Mouse (Mus musculus): ENCODE measurements around the gene Abhd17a. TPM values are rescaled to one million over a fixed set of nuclear protein-coding genes. Genes with fewer than 3 reads are reported as not detected.
A peak's percentile ranks its signal among the peaks of the same experiment; 100 is the strongest.

Gene Abhd17a
- polyA plus RNA-seq, 1 experiment from 2014 or later, result 83.0 TPM

DNA sequence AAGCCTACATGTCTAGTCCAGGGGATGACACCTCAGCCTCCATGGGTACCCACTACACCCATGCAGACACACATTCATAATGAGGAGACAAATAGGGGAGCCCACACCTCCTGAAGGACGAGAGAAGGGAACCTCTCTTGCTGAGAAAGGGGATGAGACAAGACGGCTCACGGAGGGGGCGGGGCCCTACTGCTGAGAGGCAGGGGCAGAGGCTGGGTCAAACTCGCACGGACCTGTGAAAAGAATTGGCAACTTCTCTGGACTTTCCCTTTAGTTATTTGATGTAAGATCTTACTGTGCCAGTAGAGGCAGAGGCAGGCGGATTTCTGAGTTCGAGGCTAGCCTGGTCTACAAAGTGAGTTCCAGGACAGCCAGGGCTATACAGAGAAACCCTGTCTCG lies 37.8 kb downstream of the Abhd17a start:
- H3K9ac ChIP-seq, result no peak overlapping the region
- H3K4me3 ChIP-seq, result no peak overlapping the region
- ATAC-seq (ENCODE audit: low FRiP score, low read depth), result no peak
- H3K27ac ChIP-seq, result no peak overlapping the region
- 66% methylated on average over 9 of the region's 9 CpGs for WGBS
- peaks cover 39% of the 10 kb centered on the region for H3K36me3 ChIP-seq
- H3K4me1 ChIP-seq, result no peaks in the 10 kb centered on the region
- H3K9me3 ChIP-seq, result no peaks in the 10 kb centered on the region
- H3K4me2 ChIP-seq (replicated peaks), result no peak overlapping the region
- no peaks in the 10 kb centered on the region for H3K27me3 ChIP-seq

DNA sequence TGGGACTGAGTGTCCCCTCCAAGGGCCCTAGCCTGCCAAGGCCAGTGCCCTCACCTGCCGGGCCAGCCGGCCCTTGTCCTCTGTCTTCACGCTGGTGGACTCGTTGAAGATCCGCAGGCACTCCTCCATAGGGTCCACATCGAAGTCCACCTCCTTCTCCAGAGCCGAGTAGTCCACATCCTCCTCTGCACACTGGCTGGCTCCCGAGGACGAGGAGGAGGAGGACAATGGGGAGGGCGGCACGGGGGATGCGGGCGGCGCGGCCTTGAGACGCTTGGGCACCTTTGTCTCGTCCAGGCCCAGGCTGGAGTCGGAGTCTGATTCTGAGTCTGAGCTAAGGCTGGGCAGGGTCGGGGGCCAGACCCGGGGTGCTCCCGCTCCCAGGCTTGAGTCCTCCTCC lies 40.9 kb downstream of the Abhd17a start:
- H3K4me2 ChIP-seq (replicated peaks), result no peak overlapping the region
- H3K36me3 ChIP-seq, result peaks cover 70% of the 10 kb centered on the region
- no peak overlapping the region for H3K9ac ChIP-seq
- H3K4me3 ChIP-seq, result no peak overlapping the region
- ATAC-seq (ENCODE audit: low FRiP score, low read depth), result no peak
- H3K4me1 ChIP-seq, result no peaks in the 10 kb centered on the region
- no peak overlapping the region for H3K27ac ChIP-seq
- H3K9me3 ChIP-seq, result no peaks in the 10 kb centered on the region
- H3K27me3 ChIP-seq, result no peaks in the 10 kb centered on the region
- WGBS, result 92% methylated on average over 21 of the region's 21 CpGs

DNA sequence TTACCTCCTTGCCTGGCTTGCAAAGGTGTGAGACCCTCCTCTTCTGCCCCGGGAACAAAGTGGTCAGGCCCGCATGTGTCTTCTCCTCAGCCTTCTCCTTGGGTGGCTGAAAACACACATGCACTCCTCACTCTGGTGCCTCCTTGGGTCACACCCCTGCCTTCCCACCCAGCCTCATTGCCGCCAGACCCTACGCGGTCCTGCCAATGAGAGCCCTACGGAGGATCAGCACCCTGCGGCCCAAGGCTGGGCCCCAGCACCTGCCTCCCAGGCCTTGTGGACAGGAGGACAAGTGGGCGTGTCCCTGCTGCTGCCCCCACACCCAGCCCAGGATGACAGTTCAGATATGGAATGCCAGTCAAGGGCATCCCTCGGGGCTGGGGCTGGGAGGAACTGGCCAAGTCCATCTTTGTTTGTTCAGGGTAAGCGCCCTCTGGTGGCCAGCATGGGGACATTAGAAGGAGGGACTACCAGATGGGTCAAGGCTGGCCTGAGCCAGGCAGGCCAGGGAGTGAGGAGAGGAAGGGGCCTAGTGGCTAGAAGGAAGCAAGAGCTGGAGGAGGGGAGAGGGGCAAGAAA lies 41.6 kb downstream of the Abhd17a start:
- Histone ChIP-seq H3K27ac (no peak overlapping the region), H3K36me3 (peaks cover 76% of the 10 kb centered on the region), H3K9me3 (no peaks in the 10 kb centered on the region), H3K27me3 (no peaks in the 10 kb centered on the region), H3K4me2 (replicated peaks) (no peak overlapping the region), H3K4me3 (no peak overlapping the region), H3K9ac (no peak overlapping the region), H3K4me1 (no peaks in the 10 kb centered on the region)
- peak; percentile 31; the same call in 1 of the 2 replicates for ATAC-seq (ENCODE audit: low FRiP score, low read depth)
- WGBS, result 74% methylated on average over 10 of the region's 10 CpGs

- H3K4me3 ChIP-seq, result no peak overlapping the region
- H3K27me3 ChIP-seq, result no peaks in the 10 kb centered on the region
- H3K4me2 ChIP-seq (replicated peaks), result no peak overlapping the region
- H3K27ac ChIP-seq, result no peak overlapping the region
- H3K36me3 ChIP-seq, result peaks cover 84% of the 10 kb centered on the region
- no peaks in the 10 kb centered on the region for H3K4me1 ChIP-seq
- no peak for ATAC-seq (ENCODE audit: low FRiP score, low read depth)
- H3K9me3 ChIP-seq, result no peaks in the 10 kb centered on the region
- 87% methylated on average over 15 of the region's 15 CpGs for WGBS
- no peak overlapping the region for H3K9ac ChIP-seq
These were observed 42.6 kb downstream of the Abhd17a start for GRCm38 (mm10) chr10:80547539-80547938.

- H3K27ac ChIP-seq, result no peak overlapping the region
- H3K9ac ChIP-seq, result no peak overlapping the region
- no peak overlapping the region for H3K4me3 ChIP-seq
- H3K4me1 ChIP-seq, result no peaks in the 10 kb centered on the region
- no peaks in the 10 kb centered on the region for H3K9me3 ChIP-seq
- peaks cover 90% of the 10 kb centered on the region for H3K36me3 ChIP-seq
- no peaks in the 10 kb centered on the region for H3K27me3 ChIP-seq
- no peak for ATAC-seq (ENCODE audit: low FRiP score, low read depth)
- 93% methylated on average over 4 of the region's 4 CpGs for WGBS
- H3K4me2 ChIP-seq (replicated peaks), result no peak overlapping the region
These were observed 43.2 kb downstream of the Abhd17a start for GRCm38 (mm10) chr10:80546945-80547344.

DNA sequence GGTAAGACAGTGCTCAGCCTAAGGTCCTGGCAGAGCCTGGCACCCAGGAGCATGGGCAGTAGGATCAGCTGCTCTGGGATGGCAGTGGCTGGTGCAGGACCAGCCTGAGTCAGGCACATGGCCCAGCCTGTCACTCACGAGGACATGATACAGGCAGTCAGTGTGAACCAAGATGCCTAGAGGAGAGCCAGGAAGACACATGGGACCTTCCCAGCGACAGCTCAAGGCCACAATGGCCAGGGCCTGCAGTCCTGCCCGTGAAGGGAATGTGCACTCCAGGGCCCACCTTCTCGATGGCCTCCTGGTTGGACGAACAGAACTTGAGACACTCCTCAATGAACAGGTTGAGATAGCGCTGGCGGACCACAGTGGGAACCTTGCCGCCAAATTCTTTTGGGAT lies 44.6 kb downstream of the Abhd17a start:
- no peak overlapping the region for H3K9ac ChIP-seq
- no peak overlapping the region for H3K27ac ChIP-seq
- no peaks in the 10 kb centered on the region for H3K9me3 ChIP-seq
- no peaks in the 10 kb centered on the region for H3K4me1 ChIP-seq
- peaks cover 96% of the 10 kb centered on the region for H3K36me3 ChIP-seq
- no peak overlapping the region for H3K4me2 ChIP-seq (replicated peaks)
- no peak for ATAC-seq (ENCODE audit: low FRiP score, low read depth)
- no peaks in the 10 kb centered on the region for H3K27me3 ChIP-seq
- no peak overlapping the region for H3K4me3 ChIP-seq
- WGBS, result 90% methylated on average over 8 of the region's 8 CpGs

DNA sequence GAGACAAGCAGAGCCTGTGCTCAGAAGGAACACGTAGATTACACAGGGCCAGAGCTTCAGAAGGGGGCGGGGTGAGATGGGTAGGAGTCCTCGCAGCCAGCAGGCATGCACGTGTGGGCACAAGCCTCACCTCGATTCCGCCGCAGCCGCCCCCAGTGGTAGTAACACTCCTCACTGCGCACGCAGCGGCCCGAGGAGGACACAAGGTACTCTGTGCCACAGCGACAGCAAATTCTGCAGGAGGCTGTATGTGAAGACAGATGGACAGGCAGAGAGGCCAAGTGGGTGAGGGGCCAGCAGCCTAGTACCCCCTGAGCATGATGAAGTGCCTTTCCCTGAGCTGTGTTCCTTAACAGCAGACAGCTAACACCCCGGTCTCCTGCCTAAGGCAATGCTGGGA lies 46.3 kb downstream of the Abhd17a start:
- peaks cover 6% of the 10 kb centered on the region for H3K27me3 ChIP-seq
- H3K4me2 ChIP-seq (replicated peaks), result no peak overlapping the region
- H3K27ac ChIP-seq, result no peak overlapping the region
- H3K9ac ChIP-seq, result no peak overlapping the region
- H3K4me3 ChIP-seq, result no peak overlapping the region
- H3K36me3 ChIP-seq, result peaks cover 79% of the 10 kb centered on the region
- ATAC-seq (ENCODE audit: low FRiP score, low read depth), result no peak
- WGBS, result 95% methylated on average over 14 of the region's 14 CpGs
- H3K9me3 ChIP-seq, result no peaks in the 10 kb centered on the region
- peaks cover 3% of the 10 kb centered on the region for H3K4me1 ChIP-seq

DNA sequence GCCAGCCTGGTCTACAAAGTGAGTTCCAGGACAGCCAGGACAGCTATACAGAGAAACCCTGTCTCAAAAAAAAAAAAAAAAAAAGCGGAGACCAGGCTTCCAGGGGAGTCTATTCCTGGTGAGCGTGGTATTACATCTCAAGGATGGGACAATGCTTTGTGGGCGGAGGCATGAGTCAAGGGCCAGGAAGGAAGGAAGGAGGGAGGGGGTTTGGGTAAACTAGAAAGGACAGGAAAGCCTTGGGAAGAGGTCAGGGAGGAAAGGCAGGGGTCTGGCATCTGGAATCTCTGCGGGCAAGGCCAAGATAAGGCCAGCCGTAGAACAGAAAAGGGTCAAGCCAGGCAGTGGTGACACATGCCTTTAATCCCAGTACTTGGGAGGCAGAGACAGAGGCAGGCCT lies 50.6 kb downstream of the Abhd17a start:
- H3K4me3 ChIP-seq, result no peak overlapping the region
- no peaks in the 10 kb centered on the region for H3K9me3 ChIP-seq
- peaks cover 13% of the 10 kb centered on the region for H3K4me1 ChIP-seq
- no peak for ATAC-seq (ENCODE audit: low FRiP score, low read depth)
- 43% methylated on average over 5 of the region's 5 CpGs for WGBS
- no peak overlapping the region for H3K27ac ChIP-seq
- H3K27me3 ChIP-seq, result peaks cover 49% of the 10 kb centered on the region
- peaks cover 35% of the 10 kb centered on the region for H3K36me3 ChIP-seq
- no peak overlapping the region for H3K9ac ChIP-seq
- no peak overlapping the region for H3K4me2 ChIP-seq (replicated peaks)

DNA sequence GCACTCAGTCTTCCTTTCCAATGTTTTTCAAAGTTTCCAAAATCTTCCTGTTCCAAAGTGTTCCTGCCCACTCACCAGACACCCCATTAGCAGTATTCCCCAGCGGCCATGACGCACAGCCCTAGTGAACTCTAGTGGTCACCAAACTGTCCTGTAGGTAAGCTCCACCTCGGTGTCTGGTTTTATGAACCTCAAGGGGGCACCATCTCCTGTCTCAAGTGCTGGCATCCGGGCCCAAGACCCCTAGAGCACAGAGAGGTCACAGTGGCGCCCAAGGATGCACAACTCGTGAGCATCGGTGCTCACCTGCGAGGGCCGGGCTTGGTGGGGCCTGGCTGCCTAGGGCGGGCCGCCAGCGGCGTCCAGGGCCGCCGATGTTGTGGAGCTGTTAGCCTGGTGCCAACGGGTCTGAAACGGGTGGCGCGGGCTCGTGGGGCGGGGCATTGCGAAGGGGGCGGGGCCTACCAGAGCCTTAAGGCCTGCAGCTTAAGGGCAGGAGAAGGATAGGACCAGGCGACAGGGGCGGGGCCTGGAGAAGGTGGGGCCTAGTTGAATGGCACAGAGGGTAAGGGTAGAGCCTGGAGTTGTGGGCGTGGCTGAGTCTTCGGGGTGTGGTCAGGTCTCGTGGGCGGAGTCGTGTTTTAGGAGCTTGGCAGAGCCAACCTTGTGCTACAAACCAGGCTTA lies 51.3 kb downstream of the Abhd17a start, which contains the start of gene Atp8b3:
Gene Atp8b3, minus strand, starts transcription at position 415 of the 685 bp plus-strand sequence.
- Histone ChIP-seq H3K27ac (no peak within 1 kb of the TSS), H3K4me3 (peak within 1 kb of the TSS; percentile 14), H3K4me2 (replicated peaks) (peak within 1 kb of the TSS; percentile 50), H3K9me3 (no peaks in the 10 kb centered on the region), H3K36me3 (peaks cover 29% of the 10 kb centered on the region), H3K27me3 (peaks cover 55% of the 10 kb centered on the region), H3K4me1 (peaks cover 13% of the 10 kb centered on the region), H3K9ac (0 out of 2 replicates have a peak within 1 kb of the TSS, but pooled peaks have one; percentile 39)
- ATAC-seq (ENCODE audit: low FRiP score, low read depth), result peak; percentile 60; the same call in 1 of the 2 replicates
- 2% methylated on average over 30 of the region's 30 CpGs for WGBS

DNA sequence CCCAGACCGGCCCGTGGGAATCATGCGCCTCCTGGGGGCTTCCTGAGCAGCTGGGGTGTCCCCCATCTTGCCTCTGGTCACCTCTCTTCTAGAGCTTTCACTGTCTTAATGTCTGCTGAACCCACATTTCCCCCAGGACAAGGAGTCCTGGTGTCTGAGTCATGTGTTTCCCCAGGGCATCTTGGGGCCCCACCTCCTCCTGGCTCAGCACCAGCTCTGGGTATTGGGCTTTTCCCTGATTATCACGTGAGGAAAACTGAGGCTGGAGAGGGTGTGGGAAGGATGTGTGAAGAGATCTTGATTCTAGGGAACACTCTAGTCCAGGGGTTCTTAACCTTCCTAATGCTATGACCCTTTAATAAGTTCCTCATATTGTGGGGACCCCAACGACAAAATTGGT lies 52.0 kb downstream of the Abhd17a start:
- Histone ChIP-seq H3K9ac (no peak overlapping the region), H3K27me3 (peaks cover 58% of the 10 kb centered on the region), H3K4me3 (no peak overlapping the region), H3K9me3 (no peaks in the 10 kb centered on the region), H3K4me1 (peaks cover 13% of the 10 kb centered on the region), H3K4me2 (replicated peaks) (no peak overlapping the region), H3K36me3 (peaks cover 22% of the 10 kb centered on the region), H3K27ac (no peak overlapping the region)
- 47% methylated on average over 5 of the region's 5 CpGs for WGBS
- no peak for ATAC-seq (ENCODE audit: low FRiP score, low read depth)

DNA sequence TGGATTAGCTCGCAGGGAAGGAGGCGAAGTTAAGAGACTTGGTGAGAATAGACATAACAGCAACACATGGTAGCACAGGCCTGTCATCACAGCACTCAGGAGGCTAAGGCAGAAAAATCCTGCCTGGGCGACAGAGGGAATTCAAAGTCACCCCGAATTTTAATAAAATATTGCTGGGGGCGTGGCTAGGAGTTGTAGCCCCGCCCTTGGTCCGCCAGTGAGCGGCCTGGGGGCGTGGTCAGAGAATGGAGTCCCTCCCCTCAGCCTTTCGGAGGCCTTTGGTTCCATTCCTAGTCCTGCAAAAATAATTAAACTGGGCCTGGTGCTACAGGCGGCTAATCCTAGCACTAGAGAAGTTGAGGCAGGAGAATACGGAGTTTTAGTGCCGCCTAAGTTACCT lies 54.4 kb downstream of the Abhd17a start:
- Histone ChIP-seq H3K9ac (no peak overlapping the region), H3K27ac (no peak overlapping the region), H3K4me1 (peaks cover 13% of the 10 kb centered on the region), H3K9me3 (no peaks in the 10 kb centered on the region), H3K4me3 (0 out of 2 replicates have a peak overlapping the region, but pooled peaks have one; percentile 7), H3K27me3 (peaks cover 62% of the 10 kb centered on the region), H3K4me2 (replicated peaks) (no peak overlapping the region), H3K36me3 (no peaks in the 10 kb centered on the region)
- WGBS, result 11% methylated on average over 13 of the region's 13 CpGs
- no peak for ATAC-seq (ENCODE audit: low FRiP score, low read depth)

- peaks cover 13% of the 10 kb centered on the region for H3K4me1 ChIP-seq
- WGBS, result 11% methylated on average over 14 of the region's 14 CpGs
- H3K36me3 ChIP-seq, result no peaks in the 10 kb centered on the region
- 0 out of 2 replicates have a peak overlapping the region, but pooled peaks have one; percentile 4 for H3K9ac ChIP-seq
- no peak for ATAC-seq (ENCODE audit: low FRiP score, low read depth)
- H3K27ac ChIP-seq, result no peak overlapping the region
- H3K27me3 ChIP-seq, result peaks cover 62% of the 10 kb centered on the region
- peak overlapping the region; percentile 7; the same call in 1 of the 2 replicates for H3K4me3 ChIP-seq
- H3K9me3 ChIP-seq, result no peaks in the 10 kb centered on the region
- peak overlapping the region; percentile 21; the same call in 1 of the 2 replicates for H3K4me2 ChIP-seq (replicated peaks)
These were observed 55.1 kb downstream of the Abhd17a start for GRCm38 (mm10) chr10:80535071-80535470.
